Comparison of ENCODE assay signal across 22 mouse cellular contexts in genomic region chr3:130449864-130450263, GRCm38 (mm10).
DNase-seq lines count a peak whose midpoint lies in the region; ATAC-seq and TF ChIP-seq lines count a peak whose summit lies in the region.
"Had no signal": no experiment of that assay in that cellular context is flagged by ENCODE, and none has a peak within 500 bp of the region (broad histone marks: within the 10 kb centered on the region; RNA-seq: fewer than 3 reads in every experiment).

No protein-coding gene starts in this region.

- H3K36me3 ChIP-seq in forebrain, embryonic 14.5 days (ENCODE audit: control insufficient read depth, insufficient read depth, low read length): no peaks in the 10 kb centered on the region
- H3K36me3 ChIP-seq in forebrain, embryonic 12.5 days (replicated peaks): no peaks in the 10 kb centered on the region
- H3K36me3 ChIP-seq in kidney, postnatal 0 days (ENCODE audit: insufficient read depth, low read length): no peaks in the 10 kb centered on the region
- H3K36me3 ChIP-seq in midbrain, embryonic 14.5 days (ENCODE audit: control insufficient read depth, insufficient read depth, low read length): no peaks in the 10 kb centered on the region
- H3K36me3 ChIP-seq in midbrain, embryonic 11.5 days (ENCODE audit: control insufficient read depth, insufficient read depth, low read length): no peaks in the 10 kb centered on the region
- H3K36me3 ChIP-seq: embryonic facial prominence, embryonic 12.5 days; G1E; heart, embryonic 10.5 days; heart, embryonic 15.5 days; hindbrain, embryonic 13.5 days had no signal

- H3K4me3 ChIP-seq in forebrain, embryonic 14.5 days (ENCODE audit: low read depth, low read length): no peak overlapping the region
- no peak overlapping the region for H3K4me3 ChIP-seq in forebrain, embryonic 12.5 days (replicated peaks)
- no peak overlapping the region for H3K4me3 ChIP-seq in kidney, postnatal 0 days (replicated peaks; ENCODE audit: low read depth, low read length)
- no peak overlapping the region for H3K4me3 ChIP-seq in midbrain, embryonic 14.5 days (replicated peaks; ENCODE audit: low read depth, low read length)
- H3K4me3 ChIP-seq in midbrain, embryonic 11.5 days (ENCODE audit: low read depth, low read length): no peak overlapping the region
- H3K4me3 ChIP-seq: embryonic facial prominence, embryonic 12.5 days; heart, embryonic 10.5 days; heart, embryonic 15.5 days; hindbrain, embryonic 13.5 days had no signal

- H3K9ac ChIP-seq in forebrain, embryonic 14.5 days (ENCODE audit: low read length): no peak overlapping the region
- H3K9ac ChIP-seq in forebrain, embryonic 12.5 days: no peak overlapping the region
- no peak overlapping the region for H3K9ac ChIP-seq in kidney, postnatal 0 days (ENCODE audit: low read depth, low read length)
- no peak overlapping the region for H3K9ac ChIP-seq in midbrain, embryonic 14.5 days (replicated peaks; ENCODE audit: low read length)
- no peak overlapping the region for H3K9ac ChIP-seq in midbrain, embryonic 11.5 days (ENCODE audit: low read length)
- H3K9ac ChIP-seq: embryonic facial prominence, embryonic 12.5 days; forebrain, postnatal 0 days; heart, embryonic 15.5 days; hindbrain, embryonic 13.5 days had no signal

- no peaks in the 10 kb centered on the region for H3K9me3 ChIP-seq in forebrain, embryonic 14.5 days (replicated peaks; ENCODE audit: control insufficient read depth, low read length)
- no peaks in the 10 kb centered on the region for H3K9me3 ChIP-seq in forebrain, embryonic 12.5 days
- no peaks in the 10 kb centered on the region for H3K9me3 ChIP-seq in kidney, postnatal 0 days (replicated peaks; ENCODE audit: low read length)
- H3K9me3 ChIP-seq in midbrain, embryonic 14.5 days (ENCODE audit: control insufficient read depth, low read length): no peaks in the 10 kb centered on the region
- no peaks in the 10 kb centered on the region for H3K9me3 ChIP-seq in midbrain, embryonic 11.5 days (ENCODE audit: control insufficient read depth, low read length)
- H3K9me3 ChIP-seq: embryonic facial prominence, embryonic 12.5 days; heart, embryonic 10.5 days; heart, embryonic 15.5 days; hindbrain, embryonic 13.5 days had no signal

- no peaks in the 10 kb centered on the region for H3K4me1 ChIP-seq in forebrain, embryonic 14.5 days (ENCODE audit: control insufficient read depth, insufficient read depth, low read length)
- H3K4me1 ChIP-seq in forebrain, embryonic 12.5 days: no peaks in the 10 kb centered on the region
- no peaks in the 10 kb centered on the region for H3K4me1 ChIP-seq in kidney, postnatal 0 days (replicated peaks; ENCODE audit: insufficient read depth, low read length)
- H3K4me1 ChIP-seq in midbrain, embryonic 14.5 days (ENCODE audit: control insufficient read depth, insufficient read depth, low read length): no peaks in the 10 kb centered on the region
- H3K4me1 ChIP-seq in midbrain, embryonic 11.5 days (ENCODE audit: control insufficient read depth, insufficient read depth, low read length): no peaks in the 10 kb centered on the region
- H3K4me1 ChIP-seq: heart, embryonic 10.5 days; heart, embryonic 15.5 days; hindbrain, embryonic 13.5 days had no signal

- ATAC-seq in forebrain, embryonic 14.5 days: no peak
- ATAC-seq in forebrain, embryonic 12.5 days (ENCODE audit: low FRiP score): no peak
- no peak for ATAC-seq in kidney, postnatal 0 days (replicated peaks; ENCODE audit: low FRiP score, low read depth)
- peak; percentile 50; the same call in 1 of the 2 replicates for ATAC-seq in midbrain, embryonic 14.5 days (ENCODE audit: low FRiP score, low TSS enrichment)
- no peak for ATAC-seq in midbrain, embryonic 11.5 days (ENCODE audit: low FRiP score)
- ATAC-seq: CD4-positive, CD25-positive, alpha-beta regulatory T cell, adult 4 months; forebrain, postnatal 0 days had no signal

- WGBS in forebrain, embryonic 14.5 days: 77% methylated on average over 7 of the region's 7 CpGs
- 73% methylated on average over 7 of the region's 7 CpGs for WGBS in forebrain, embryonic 12.5 days
- 55% methylated on average over 7 of the region's 7 CpGs for WGBS in kidney, postnatal 0 days
- WGBS in midbrain, embryonic 14.5 days: 45% methylated on average over 7 of the region's 7 CpGs
- WGBS in midbrain, embryonic 11.5 days: 73% methylated on average over 7 of the region's 7 CpGs

- no peak overlapping the region for H3K4me2 ChIP-seq in forebrain, embryonic 14.5 days (ENCODE audit: low read length)
- no peak overlapping the region for H3K4me2 ChIP-seq in forebrain, embryonic 12.5 days
- H3K4me2 ChIP-seq in kidney, postnatal 0 days (ENCODE audit: low read length): no peak overlapping the region
- no peak overlapping the region for H3K4me2 ChIP-seq in midbrain, embryonic 14.5 days (ENCODE audit: low read length)
- no peak overlapping the region for H3K4me2 ChIP-seq in midbrain, embryonic 11.5 days
- H3K4me2 ChIP-seq: embryonic facial prominence, embryonic 12.5 days; heart, embryonic 15.5 days; hindbrain, embryonic 13.5 days had no signal

- no peaks in the 10 kb centered on the region for H3K27me3 ChIP-seq in forebrain, embryonic 14.5 days (replicated peaks; ENCODE audit: control insufficient read depth, insufficient read depth, low read length)
- no peaks in the 10 kb centered on the region for H3K27me3 ChIP-seq in forebrain, embryonic 12.5 days
- H3K27me3 ChIP-seq in kidney, postnatal 0 days (ENCODE audit: insufficient read depth, low read length): no peaks in the 10 kb centered on the region
- H3K27me3 ChIP-seq in midbrain, embryonic 14.5 days (ENCODE audit: control insufficient read depth, insufficient read depth, low read length): no peaks in the 10 kb centered on the region
- H3K27me3 ChIP-seq in midbrain, embryonic 11.5 days (ENCODE audit: control insufficient read depth, insufficient read depth, low read length): no peaks in the 10 kb centered on the region
- H3K27me3 ChIP-seq: embryonic facial prominence, embryonic 12.5 days; heart, embryonic 15.5 days; hindbrain, embryonic 13.5 days had no signal

- no peak for TF ChIP-seq CTCF in kidney, postnatal 0 days (IDR thresholded peaks at IDR 0.05; ENCODE audit: low read depth)

- no peak overlapping the region for H3K27ac ChIP-seq in forebrain, embryonic 14.5 days (ENCODE audit: low read depth, low read length)
- no peak overlapping the region for H3K27ac ChIP-seq in forebrain, embryonic 12.5 days
- no peak overlapping the region for H3K27ac ChIP-seq in kidney, postnatal 0 days
- H3K27ac ChIP-seq in midbrain, embryonic 14.5 days (replicated peaks; ENCODE audit: low read depth, low read length): no peak overlapping the region
- no peak overlapping the region for H3K27ac ChIP-seq in midbrain, embryonic 11.5 days (ENCODE audit: low read depth, low read length)
- H3K27ac ChIP-seq: embryonic facial prominence, embryonic 12.5 days; heart, embryonic 10.5 days; heart, embryonic 15.5 days; hindbrain, embryonic 13.5 days had no signal

- peak; percentile 9 for DNase-seq in forebrain, embryonic 14.5 days (ENCODE audit: low spot score)
- peak; percentile 50 for DNase-seq in kidney, postnatal 0 days (ENCODE audit: low spot score)
- DNase-seq in kidney, postnatal 25 days: no peak
- peak; percentile 21 for DNase-seq in midbrain, embryonic 14.5 days
- no peak for DNase-seq in midbrain, embryonic 11.5 days (ENCODE audit: low spot score, missing footprints)
- no peak for DNase-seq in MN1 (ENCODE audit: low spot score)
- DNase-seq: adrenal gland, postnatal 10 days; B cell, adult 2 months; cerebellum, adult 11-12 months; cerebellum, adult 9-10 months; cerebellum, postnatal 25 days; forebrain, postnatal 0 days; gastrocnemius, postnatal 36 days; heart, adult 18-20 months; heart, postnatal 14 days had no signal

Comparison
In these comparisons a context has a peak if more than half of its experiments do, and no peak if none do; other contexts are left out.
1. DNase-seq: peak in forebrain, embryonic 14.5 days (single experiment), kidney, postnatal 0 days (single experiment) and midbrain, embryonic 14.5 days (single experiment); none in kidney, postnatal 25 days (0 of 2), midbrain, embryonic 11.5 days (single experiment) and MN1 (single experiment).